Mouse (Mus musculus): ENCODE measurements around the gene Ckb.

DNA sequence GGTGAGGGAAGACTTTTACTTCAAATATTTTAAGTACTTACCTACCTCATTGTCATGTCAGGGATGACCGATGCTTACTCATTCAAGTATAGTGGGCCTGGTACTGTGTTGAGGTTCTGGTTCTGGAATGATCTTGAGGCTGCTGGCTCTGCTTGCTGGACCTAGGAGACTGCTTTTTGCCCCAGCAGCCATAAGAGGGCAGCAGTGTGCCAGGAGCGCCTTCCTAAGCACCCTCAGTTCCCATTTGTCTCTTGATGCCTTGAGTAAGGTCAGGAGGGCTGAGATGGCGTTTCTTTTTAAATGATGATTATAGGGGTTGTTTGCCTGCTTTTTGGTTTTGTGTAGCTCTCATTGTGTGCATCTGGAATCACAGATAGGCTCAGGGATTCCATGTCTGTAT, 18.7 kb downstream of the Ckb start:
- TF ChIP-seq CTCF (conservative IDR thresholded peaks at IDR 0.05; ENCODE audit: low read length) (peak; percentile 74), POU5F1 (IDR thresholded peaks at IDR 0.05; ENCODE audit: borderline replicate concordance, low read length) (no peak), NANOG (IDR thresholded peaks at IDR 0.05; ENCODE audit: borderline replicate concordance, low read length) (no peak)

Measured in E14TG2a.4 (cell line).